Mouse (Mus musculus): Measurements from ENCODE around the gene Phf12. TPM values are rescaled to one million over a fixed set of nuclear protein-coding genes. Genes with fewer than 3 reads are reported as not detected.
A peak's percentile ranks its signal among the peaks of the same experiment; 100 is the strongest.
"Not testable (repeated sequence)": the region's sequence is repeated elsewhere in the genome, so short reads cannot be mapped to it uniquely, and the experiment has no call there.

The Phf12 gene
- total RNA-seq, 2 experiments from 2014 or later, result 48.9 to 51.4 TPM

- no peak for DNase-seq (ENCODE audit: extremely low spot score in 1 of 2, low spot score in 2 of 2)
- intact Hi-C loops (cut with DNase I), result no loop called here
Measured at GRCm38 (mm10) chr11:77995556-77995955, 13.0 kb downstream of the Phf12 start.

- intact Hi-C loops (cut with DNase I), result no loop called here
- no peak for DNase-seq (ENCODE audit: extremely low spot score in 1 of 2, low spot score in 2 of 2)
Measured at GRCm38 (mm10) chr11:78006446-78006845, 23.9 kb downstream of the Phf12 start.

GRCm38 (mm10) chr11:78019676-78020075 is 37.1 kb downstream of the Phf12 start:
- intact Hi-C loops (cut with DNase I), result loop anchor here (5.0 kb wide), 1 partner anchor 32 kb away; no protein-coding TSS in a partner anchor
- peak; percentile 61 to 68 for DNase-seq (ENCODE audit: extremely low spot score in 1 of 2, low spot score in 2 of 2)

- intact Hi-C loops (cut with DNase I), result loop anchor here (5.0 kb wide), 1 partner anchor 36 kb away; no protein-coding TSS in a partner anchor
- peak in 1 of 2 experiments; percentile 50 for DNase-seq (ENCODE audit: extremely low spot score in 1 of 2, low spot score in 2 of 2)
Measured at GRCm38 (mm10) chr11:78023607-78024006, 41.1 kb downstream of the Phf12 start.

GRCm38 (mm10) chr11:78029240-78029639 is 46.7 kb downstream of the Phf12 start:
- intact Hi-C loops (cut with DNase I), result no loop called here
- DNase-seq (ENCODE audit: extremely low spot score in 1 of 2, low spot score in 2 of 2), result no peak

GRCm38 (mm10) chr11:78030600-78030999 is 48.0 kb downstream of the Phf12 start:
- intact Hi-C loops (cut with DNase I), result no loop called here
- DNase-seq (ENCODE audit: extremely low spot score in 1 of 2, low spot score in 2 of 2), result no peak

- DNase-seq (ENCODE audit: extremely low spot score in 1 of 2, low spot score in 2 of 2), result no peak
- intact Hi-C loops (cut with DNase I), result no loop called here
Measured at GRCm38 (mm10) chr11:78031389-78031788, 48.8 kb downstream of the Phf12 start.

- intact Hi-C loops (cut with DNase I), result no loop called here
- peak; percentile 85 to 93 for DNase-seq (ENCODE audit: extremely low spot score in 1 of 2, low spot score in 2 of 2)
Measured at GRCm38 (mm10) chr11:78031947-78032808, 49.6 kb downstream of the Phf12 start, which contains the start of gene Dhrs13. TSS of gene Dhrs13 (plus strand) at chr11:78032280.

- intact Hi-C loops (cut with DNase I), result no loop called here
- no peak for DNase-seq (ENCODE audit: extremely low spot score in 1 of 2, low spot score in 2 of 2)
Measured at GRCm38 (mm10) chr11:78032809-78033195, 50.2 kb downstream of the Phf12 start.

GRCm38 (mm10) chr11:78033931-78034617 is 51.5 kb downstream of the Phf12 start:
- intact Hi-C loops (cut with DNase I), result no loop called here
- DNase-seq (ENCODE audit: extremely low spot score in 1 of 2, low spot score in 2 of 2), result no peak

- intact Hi-C loops (cut with DNase I), result no loop called here
- no peak for DNase-seq (ENCODE audit: extremely low spot score in 1 of 2, low spot score in 2 of 2)
Measured at GRCm38 (mm10) chr11:78036791-78037190, 54.2 kb downstream of the Phf12 start.

- peak; percentile 19 to 74 for DNase-seq (ENCODE audit: extremely low spot score in 1 of 2, low spot score in 2 of 2)
- intact Hi-C loops (cut with DNase I), result loop anchor here (2.0 kb wide), 1 partner anchor 139 kb away; the partner anchor contains the start of genes Nek8 and Tlcd1
Measured at GRCm38 (mm10) chr11:78037831-78038752, 55.5 kb downstream of the Phf12 start, which contains the start of gene Flot2. TSS of gene Flot2 (plus strand) at chr11:78037931.

GRCm38 (mm10) chr11:78040878-78041277 is 58.3 kb downstream of the Phf12 start:
- intact Hi-C loops (cut with DNase I), result no loop called here
- DNase-seq (ENCODE audit: extremely low spot score in 1 of 2, low spot score in 2 of 2), result no peak

- DNase-seq (ENCODE audit: extremely low spot score in 1 of 2, low spot score in 2 of 2); intact Hi-C loops (cut with DNase I): not testable (repeated sequence)
Measured at GRCm38 (mm10) chr11:78042290-78042870, 59.8 kb downstream of the Phf12 start.

GRCm38 (mm10) chr11:78044758-78045251 is 62.3 kb downstream of the Phf12 start:
- intact Hi-C loops (cut with DNase I), result no loop called here
- DNase-seq (ENCODE audit: extremely low spot score in 1 of 2, low spot score in 2 of 2), result peak; percentile 38 to 84

- DNase-seq (ENCODE audit: extremely low spot score in 1 of 2, low spot score in 2 of 2); intact Hi-C loops (cut with DNase I): not testable (repeated sequence)
Measured at GRCm38 (mm10) chr11:78048637-78049036, 66.1 kb downstream of the Phf12 start.

- intact Hi-C loops (cut with DNase I), result no loop called here
- no peak for DNase-seq (ENCODE audit: extremely low spot score in 1 of 2, low spot score in 2 of 2)
Measured at GRCm38 (mm10) chr11:78053078-78053477, 70.5 kb downstream of the Phf12 start.

GRCm38 (mm10) chr11:78056946-78057345 is 74.4 kb downstream of the Phf12 start:
- no peak for DNase-seq (ENCODE audit: extremely low spot score in 1 of 2, low spot score in 2 of 2)
- intact Hi-C loops (cut with DNase I), result no loop called here

All from left cerebral cortex, postnatal 10 days (tissue).